Mouse (Mus musculus): ENCODE results near the gene Abcb11.

Abcb11 gene

GRCm38 (mm10) chr2:69264069-69264618, 78.3 kb downstream of the Abcb11 start:
- no peak for DNase-seq (ENCODE audit: low spot score)

DNA sequence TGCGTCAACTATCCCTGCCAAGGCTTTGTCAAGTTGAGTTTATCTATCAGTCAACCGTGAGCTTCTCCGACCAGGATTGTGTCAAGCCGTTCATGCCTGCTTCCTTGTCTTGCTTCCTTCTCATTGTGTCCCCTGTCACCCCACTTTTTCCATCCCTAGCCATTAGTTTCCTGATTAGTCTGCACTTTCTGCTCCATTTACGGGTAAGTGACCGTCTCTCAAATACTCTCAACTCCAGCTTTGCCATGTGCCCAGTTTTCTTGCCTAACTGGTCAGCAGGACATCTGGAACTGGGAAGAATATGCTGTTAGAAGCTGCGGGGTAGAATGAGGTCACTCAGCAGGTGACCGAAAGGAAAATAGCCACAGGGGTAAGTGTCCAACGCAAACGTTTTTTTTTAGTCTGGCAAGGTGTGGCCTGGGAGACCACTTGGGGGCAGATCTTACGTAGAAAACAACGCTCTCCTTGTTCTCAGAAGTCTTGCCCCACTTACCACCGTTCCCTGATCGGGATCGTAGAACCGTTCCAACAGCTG, 94.1 kb downstream of the Abcb11 start:
- DNase-seq (ENCODE audit: low spot score): no peak

- no peak for DNase-seq (ENCODE audit: low spot score)
Observed at GRCm38 (mm10) chr2:69247081-69247480, 95.3 kb downstream of the Abcb11 start.

DNA sequence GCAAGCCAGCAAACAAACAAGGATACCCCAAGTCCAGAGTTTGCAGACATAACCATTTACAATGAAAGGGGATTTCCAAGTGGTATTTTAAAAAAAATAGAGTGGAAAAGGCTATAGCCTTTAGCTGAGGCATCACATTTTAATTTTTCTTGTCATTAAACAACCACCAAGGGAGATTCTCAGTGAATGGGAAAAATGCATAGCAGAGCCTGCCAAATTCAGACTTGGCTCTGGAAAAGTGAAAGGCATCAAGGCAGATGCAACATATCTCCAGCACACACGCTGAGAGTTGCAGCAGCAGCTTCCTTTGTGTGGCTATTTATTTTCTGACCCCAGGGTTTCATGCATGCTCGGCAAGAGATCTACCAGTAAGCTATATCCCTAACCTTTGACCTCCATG, 97.5 kb downstream of the Abcb11 start:
- DNase-seq (ENCODE audit: low spot score): no peak

DNA sequence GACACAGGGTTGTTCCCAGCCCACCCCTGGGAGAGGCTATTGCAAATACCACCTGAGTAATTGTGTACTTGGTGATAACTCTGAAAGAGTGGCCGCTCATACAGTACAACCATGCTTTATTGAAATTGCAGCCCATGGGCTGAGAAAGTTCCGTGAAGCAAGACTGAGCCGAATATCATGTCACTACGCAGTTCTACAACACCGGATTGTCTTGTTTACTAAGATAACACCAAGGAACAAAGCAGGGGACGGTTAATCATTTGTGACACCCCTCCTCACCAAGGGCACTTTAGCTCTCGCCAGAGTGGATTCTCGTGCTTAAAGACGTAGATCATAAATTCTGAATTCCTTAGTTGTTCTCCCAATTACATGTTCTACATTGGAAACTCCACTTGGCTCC, 103.1 kb downstream of the Abcb11 start:
- no peak for DNase-seq (ENCODE audit: low spot score)

DNA sequence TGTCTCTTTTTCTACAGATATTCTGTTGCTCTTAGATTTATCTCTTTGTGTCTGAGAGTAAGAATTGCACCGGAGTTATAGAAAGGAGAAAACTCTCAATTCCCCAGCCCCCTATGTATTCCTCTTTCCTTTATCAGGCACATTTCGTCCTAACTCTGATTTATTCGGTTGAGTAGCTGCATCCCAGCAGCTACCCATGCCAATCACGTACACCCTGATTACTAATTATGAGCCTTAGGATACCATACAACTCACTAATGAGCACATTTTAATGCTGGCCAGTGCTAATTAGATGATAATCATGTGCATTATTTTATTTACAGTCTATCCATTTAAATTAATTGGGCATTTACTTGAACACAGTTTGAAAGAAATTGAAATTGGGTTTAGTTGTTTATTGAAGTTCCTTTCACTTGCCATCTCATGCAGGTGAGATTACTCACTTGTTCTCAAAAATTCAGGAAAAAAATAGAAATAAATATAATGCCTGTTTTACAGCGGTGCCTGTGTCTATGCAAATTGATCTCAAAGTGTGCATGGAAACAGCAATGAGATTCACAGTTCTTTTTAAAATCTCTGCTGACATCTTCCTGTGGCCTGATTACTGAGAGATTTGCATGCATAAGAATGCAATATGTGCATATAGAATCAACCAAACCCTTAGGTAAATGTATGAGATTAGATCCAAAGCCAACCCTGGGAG, 107.3 kb downstream of the Abcb11 start:
- DNase-seq (ENCODE audit: low spot score): no peak

DNA sequence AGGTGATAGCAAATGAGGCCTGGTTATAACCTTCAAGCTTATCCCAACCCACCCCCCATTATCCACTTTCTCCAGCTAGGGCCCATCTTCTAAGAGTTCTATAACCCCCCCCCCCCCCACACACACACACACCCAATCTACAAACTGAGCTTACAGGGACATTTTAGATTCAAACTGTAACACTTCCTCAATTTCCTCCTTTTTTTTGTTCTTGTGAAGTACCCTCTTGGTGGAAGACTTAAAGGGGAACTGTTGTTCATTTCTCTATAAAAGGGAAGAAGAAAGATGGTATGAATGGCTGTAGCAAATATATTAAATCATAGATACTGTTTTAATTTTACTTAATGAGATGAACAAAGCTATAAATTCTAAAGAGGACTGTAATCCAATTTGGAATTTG, 110.3 kb downstream of the Abcb11 start:
- DNase-seq (ENCODE audit: low spot score): no peak

GRCm38 (mm10) chr2:69230137-69230536, 112.3 kb downstream of the Abcb11 start:
- DNase-seq (ENCODE audit: low spot score): no peak

DNA sequence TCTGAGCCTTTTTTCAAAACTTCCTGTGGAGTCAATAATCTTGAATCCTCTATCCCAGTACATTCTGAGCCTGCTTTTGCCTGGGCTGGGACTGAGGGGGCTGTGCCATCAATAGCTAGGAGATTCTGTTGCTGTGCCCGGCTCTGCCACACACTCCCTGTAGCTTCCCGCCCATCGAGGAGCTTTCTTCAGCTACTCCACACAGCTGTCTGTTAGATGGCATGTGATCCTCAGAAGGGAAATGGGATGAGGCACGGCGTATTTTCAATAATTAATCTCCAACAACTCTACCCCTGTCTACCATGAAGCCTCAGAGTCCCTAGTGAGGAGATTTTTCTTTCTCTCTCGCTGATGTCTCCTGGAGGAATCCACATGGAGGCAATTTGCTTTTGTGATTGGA, 113.8 kb downstream of the Abcb11 start:
- DNase-seq (ENCODE audit: low spot score): no peak

DNA sequence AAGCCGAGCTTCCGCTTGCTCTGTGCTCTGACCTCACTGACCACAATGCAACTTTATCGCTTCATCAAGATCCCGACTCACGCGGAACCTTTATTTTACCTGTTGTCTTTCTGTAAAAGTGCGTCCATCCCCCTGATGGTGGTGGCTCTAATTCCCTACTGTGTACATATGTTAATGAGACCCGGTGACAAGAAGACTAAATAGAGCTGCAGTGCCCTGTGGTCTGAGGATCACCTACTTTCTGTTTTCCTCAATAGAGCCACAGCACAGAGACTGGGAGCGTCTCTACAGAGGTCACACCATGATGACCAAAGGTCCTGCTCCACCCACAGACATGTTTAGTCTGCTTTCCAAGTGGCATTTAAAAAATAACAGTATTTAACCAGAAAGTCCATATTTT, 115.5 kb downstream of the Abcb11 start:
- no peak for DNase-seq (ENCODE audit: low spot score)

GRCm38 (mm10) chr2:69224724-69225123, 117.7 kb downstream of the Abcb11 start:
- no peak for DNase-seq (ENCODE audit: low spot score)

GRCm38 (mm10) chr2:69222815-69223214, 119.6 kb downstream of the Abcb11 start:
- DNase-seq (ENCODE audit: low spot score): no peak

DNA sequence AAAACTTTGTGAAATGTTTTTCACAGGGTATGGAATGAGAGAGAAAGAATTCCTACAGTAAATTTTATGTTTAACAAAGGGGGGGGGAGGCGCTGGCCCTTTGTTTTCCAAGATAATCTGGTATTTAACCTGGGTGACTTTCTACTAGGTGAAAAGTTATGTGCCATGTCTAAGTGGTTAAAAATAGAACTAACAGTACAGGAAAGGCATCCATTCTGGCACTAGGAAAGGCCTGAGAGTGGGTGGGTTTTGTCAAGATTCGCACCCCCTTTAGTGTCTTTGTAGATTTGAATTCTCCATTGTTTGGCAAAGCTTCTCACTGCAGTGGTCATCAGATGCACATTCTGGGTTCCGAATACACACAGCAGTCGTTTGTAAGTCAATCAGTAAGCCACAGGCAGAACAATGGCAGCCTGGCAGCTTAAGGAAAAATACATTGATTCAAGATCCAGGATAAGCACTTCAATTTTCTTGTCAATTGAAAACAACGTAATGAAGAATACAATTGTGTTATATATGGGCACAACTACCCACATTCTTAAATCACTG, 120.5 kb downstream of the Abcb11 start:
- no peak for DNase-seq (ENCODE audit: low spot score)

DNA sequence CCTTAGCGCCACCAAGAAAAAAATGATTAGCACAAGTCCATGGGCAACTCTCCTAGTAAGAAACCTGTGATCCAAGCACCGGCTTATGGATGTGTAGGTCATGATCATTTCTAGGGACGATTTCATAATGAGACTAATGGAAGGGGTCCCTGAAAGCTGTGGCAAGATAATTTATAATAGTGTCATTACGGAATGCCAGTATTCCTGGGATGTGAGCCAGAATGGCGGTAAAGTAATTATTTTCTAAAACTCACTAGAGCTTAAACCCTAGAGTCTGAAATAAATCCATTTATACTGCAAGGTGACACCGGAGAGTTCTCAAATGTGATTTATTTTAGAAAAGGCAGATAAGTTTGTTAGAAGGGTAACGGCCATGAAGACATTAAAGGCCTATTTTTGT, 127.2 kb downstream of the Abcb11 start:
- DNase-seq (ENCODE audit: low spot score): no peak

DNA sequence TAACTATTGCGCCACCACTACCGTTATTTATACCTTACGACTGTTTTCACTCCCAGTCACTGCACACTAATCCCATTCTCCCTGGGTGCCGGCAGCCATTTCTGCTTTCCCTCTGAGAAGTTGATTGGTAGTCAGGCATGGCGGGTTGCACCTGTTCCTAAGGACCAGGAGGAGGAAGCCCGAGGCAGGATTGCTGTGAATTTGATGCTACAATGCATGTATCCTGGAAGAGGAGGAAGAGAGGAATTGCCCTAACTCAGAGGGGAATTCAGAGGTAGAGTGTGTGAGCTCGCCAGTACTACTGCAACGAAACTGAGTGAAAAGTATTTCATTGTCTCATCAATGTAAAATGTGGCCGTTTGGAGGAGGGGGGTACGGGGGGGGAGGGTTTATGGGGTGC, 129.8 kb downstream of the Abcb11 start:
- DNase-seq (ENCODE audit: low spot score): no peak

DNA sequence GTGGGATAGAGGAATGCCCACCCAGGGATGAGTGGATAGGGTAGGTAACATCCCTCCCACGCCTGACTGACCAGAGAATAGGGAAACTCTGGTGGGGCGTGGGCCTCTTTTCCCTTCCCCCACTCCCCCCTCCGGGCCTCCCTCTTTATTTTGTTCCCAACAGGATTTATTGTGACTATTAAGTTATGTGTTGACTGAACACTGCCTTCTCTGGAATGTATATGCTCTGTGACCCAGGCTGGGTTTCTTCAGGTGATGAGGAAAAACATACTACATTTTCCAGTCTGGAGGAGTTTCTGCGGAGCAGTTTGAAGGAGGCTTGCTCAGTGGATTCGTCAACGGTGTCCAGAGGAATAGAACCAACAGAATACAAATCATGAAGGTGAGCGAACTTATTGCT, 131.6 kb downstream of the Abcb11 start, which contains the start of gene G6pc2:
TSS of gene G6pc2 (plus strand) at position 301 of the 400 bp plus-strand sequence.
- DNase-seq (ENCODE audit: low spot score): no peak

DNA sequence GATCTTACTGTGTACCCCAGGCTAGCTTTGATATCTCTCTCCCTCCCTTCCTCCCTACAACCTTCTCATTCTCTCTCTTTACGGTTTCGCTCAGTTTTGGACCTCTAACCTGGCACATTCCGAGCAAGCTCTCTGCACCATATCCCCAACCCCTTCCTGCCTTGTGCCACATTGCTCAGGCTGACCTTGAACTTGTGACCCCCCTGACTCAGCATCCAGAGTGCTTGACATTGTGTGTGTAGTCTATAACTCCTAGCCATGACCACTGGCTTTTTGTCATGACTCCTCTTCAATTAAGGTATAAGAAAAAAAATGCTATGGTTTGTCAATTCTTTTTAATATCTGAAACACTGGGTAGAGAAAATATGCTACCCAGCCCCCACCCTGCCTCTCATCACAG, 132.7 kb downstream of the Abcb11 start:
- no peak for DNase-seq (ENCODE audit: low spot score)

DNA sequence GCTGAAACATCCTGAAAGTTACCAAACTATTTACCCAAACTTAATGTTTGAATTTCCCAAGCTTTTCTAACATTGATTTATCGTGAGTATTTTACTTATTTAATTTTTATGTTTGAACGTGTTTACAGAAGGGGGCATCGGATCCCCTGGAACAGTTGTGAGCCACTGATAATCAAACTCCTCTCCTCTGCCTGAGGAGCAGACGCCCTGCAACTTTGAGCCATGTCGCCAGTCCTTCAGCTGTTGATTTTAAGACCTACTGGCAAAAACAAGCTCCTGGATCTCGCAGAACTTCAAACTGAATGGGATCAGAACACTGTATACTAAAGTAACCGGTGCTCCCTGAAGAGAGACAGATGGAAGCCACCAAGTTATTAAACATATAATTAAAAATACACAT, 135.9 kb downstream of the Abcb11 start:
- DNase-seq (ENCODE audit: low spot score): no peak

GRCm38 (mm10) chr2:69205791-69206351, 136.5 kb downstream of the Abcb11 start, which contains the start of gene Spc25:
Gene Spc25, minus strand, starts transcription at chr2:69206194.
- DNase-seq (ENCODE audit: low spot score): peak; percentile 72

DNA sequence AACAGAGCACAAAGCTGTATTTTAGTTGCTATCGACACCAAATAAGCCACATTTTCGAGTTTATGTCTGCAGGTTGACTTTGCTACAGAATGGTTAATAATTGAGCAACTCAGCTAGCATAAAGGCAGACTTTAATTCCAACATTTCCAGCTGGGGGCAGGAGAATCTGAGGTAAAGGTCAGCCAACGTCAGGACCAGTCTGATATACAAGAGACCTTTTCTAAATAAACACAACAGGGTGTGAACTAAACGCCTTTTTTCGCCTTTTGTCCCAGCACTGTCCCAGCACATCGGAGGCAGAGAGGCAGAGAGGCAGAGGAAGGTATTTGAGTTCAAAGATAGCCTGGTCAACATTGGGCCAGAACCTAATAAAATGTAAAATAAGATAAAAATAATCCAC, 137.2 kb downstream of the Abcb11 start:
- no peak for DNase-seq (ENCODE audit: low spot score)

GRCm38 (mm10) chr2:69193555-69193954, 148.9 kb downstream of the Abcb11 start:
- DNase-seq (ENCODE audit: low spot score): no peak

DNA sequence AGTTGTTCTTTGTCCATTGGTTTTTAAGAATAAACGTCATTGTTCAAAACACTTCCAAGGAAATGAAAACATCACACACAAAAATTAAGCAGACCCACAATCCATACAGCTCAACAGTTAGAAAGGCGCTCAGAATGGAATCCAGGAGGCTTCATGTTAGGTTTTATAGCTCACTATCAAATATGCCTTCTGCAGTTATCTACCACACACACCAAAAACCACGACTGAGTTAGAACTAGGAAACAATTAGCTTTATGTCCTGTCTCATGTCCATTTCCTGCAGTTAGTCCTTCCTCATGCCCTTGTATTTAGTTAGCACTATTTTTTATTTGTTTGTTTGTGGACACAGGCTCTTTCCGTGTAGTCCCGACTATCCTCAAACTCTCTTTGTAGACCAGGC, 151.4 kb downstream of the Abcb11 start:
- DNase-seq (ENCODE audit: low spot score): no peak

GRCm38 (mm10) chr2:69189222-69189621, 153.2 kb downstream of the Abcb11 start:
- DNase-seq (ENCODE audit: low spot score): no peak

Data from ovary, postnatal 14 days (tissue).